Mouse (Mus musculus) cerebellum, postnatal 4 days (tissue): ENCODE data around the gene Csnk2b.

Experiments used
- DNase-seq, 2 experiments: peaks; one replicate each; pipeline ENCODE4 v3.0.0; 2022; ENCODE audit warnings: low spot score in 2 of 2, mixed read lengths in 1 of 2

Csnk2b gene

DNA sequence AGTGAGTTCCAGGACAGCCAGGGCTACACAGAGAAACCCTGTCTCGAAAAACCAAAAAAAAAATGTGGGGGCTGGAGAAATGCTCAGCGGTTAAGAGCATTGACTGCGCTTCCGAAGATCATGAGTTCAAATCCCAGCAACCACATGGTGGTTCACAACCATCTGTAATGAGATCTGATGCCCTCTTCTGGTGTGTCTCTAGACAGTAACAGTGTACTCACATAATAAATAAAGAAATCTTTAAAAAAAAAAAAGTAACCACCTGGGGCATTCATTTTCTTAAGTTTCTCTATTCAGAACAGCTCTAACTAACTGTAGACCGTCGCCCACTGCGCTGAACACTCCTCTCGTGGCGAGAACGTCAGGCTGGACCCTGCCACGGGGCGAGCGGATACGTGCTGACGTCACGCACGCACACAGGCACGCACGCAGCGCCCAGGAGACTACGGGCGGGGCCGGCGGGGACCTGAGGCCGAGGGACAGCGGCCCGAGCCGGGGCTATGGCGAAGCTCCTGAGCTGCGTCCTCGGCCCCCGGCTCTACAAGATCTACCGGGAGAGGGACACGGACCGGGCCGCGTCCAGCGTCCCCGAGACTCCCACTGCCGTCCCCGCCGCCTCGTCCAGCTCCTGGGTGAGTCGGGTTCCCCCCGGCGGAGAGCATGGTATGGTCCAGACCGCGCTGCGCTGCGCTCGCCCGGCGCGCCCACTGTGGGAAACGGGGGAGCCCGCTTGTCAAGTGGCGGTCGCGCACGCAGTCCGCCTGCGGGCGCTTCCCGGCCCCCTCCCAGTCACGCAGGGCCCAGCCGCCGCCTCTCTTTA lies 32.8 kb downstream of the Csnk2b start, which contains the start of gene Abhd16a:
Abhd16a (plus strand) TSS at position 439 of the 820 bp plus-strand sequence.
- peak; percentile 77 to 93 for DNase-seq

DNA sequence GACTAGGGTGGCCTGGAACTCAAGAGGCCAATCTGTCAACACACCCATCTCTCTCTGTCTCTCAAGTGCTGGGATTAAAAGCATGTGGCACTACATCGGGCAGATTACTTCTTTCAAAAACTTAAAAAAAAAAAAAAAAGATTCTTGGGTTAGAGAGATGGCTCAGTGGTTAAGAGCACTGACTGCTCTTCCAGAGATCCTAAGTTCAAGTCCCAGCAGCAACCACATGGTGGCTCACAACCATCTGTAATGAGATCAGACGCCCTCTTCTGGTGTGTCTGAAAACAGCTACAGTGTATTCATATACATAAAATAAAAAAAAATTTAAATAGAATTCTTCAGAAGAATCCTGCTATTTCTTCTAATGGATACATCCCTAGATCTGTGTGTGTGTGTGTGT lies 33.7 kb downstream of the Csnk2b start:
- no peak for DNase-seq

GRCm38 (mm10) chr17:35085208-35085865 lies 36.5 kb downstream of the Csnk2b start, which contains the start of gene Ly6g6f:
Gene Ly6g6f, minus strand, starts transcription at chr17:35085610.
- DNase-seq = no peak

DNA sequence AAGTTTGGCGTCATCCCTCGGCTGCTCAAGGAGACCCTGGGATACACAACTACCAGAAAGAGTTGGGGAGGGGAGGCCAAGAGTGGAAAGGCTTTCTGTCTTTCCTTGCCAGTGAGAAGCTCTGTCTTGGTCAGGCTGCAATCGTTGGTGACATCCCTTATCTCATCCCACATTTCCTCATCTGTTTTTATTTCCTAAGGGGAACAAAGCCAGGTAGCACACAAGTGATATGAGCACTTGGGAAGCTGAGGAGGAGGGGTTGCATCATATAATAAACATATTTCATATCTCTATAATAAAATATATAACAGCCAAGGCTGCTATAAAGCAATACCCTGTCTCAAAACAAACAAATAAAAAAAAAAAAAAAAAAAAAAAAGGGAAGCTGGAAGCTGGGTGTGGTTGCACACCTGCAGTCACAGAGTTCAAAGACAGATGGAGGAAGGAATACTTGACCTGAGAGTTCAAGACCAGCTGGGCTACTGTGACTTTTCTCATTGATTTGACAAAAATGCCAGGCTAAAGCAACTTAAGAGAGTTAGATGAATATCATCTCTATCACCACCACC lies 37.8 kb downstream of the Csnk2b start:
- DNase-seq = no peak

- DNase-seq = no peak
Observed at GRCm38 (mm10) chr17:35082841-35083576, 38.8 kb downstream of the Csnk2b start.

GRCm38 (mm10) chr17:35080710-35081109 lies 41.1 kb downstream of the Csnk2b start:
- DNase-seq = no peak

DNA sequence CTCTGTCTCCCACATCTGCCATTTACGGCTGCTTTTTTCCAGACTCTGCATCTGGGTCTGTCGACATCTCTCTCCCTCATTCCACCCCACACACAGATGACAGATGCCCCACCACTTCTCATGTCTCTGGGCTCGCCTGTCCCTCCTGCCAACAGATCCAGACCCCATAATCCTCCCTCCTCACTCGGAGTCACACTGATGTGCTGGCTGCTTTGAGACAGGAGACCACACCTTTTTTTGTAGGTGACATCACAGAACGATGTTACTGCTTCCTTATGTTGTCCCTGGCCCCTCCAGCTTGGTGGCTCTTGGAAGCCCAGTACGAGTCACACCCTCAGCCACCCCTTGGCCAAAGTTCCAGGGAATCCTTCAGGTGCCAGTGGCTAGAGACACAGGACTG lies 41.6 kb downstream of the Csnk2b start:
- no peak for DNase-seq

DNA sequence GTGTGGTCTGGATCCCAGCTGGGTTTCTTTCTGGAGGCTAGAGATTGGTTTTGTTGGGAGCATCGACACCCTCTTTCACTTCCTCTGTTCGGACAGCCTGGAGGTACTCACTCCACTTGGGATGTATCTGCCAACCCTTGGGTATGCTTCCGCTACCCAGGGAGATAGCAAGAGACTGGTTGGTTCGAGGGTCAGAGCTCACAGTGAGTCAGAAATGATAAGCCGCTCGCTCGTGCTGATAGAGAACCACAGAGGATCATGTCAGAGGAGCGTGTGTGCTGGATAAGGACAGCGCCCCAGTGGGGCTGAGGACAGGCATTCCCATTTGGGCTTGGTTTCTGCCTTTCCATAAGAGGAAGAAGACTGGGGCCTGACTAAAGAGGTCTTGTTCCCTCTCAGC lies 42.1 kb downstream of the Csnk2b start:
- no peak for DNase-seq

DNA sequence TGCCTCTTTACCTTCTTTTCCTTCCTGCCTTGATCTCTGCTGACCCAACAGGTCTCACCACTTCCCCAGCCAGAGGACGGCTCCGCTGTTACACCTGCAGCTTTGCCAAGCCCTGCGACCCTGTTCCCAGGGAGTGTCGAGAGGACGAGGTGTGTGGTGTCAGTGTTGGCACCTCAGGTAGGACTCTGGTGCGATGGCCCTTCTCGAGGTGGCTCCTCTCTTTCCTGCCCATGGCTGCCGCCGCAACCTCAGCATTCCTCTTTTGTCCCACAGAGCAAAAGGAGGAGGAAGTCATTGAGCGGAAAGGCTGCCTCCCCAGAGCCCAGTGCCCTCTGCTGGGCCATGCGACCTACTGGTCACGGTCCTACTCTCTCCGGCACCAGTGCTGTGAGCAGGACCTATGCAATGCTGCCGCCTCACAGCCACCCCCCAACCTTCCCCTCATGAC lies 44.0 kb downstream of the Csnk2b start, which contains the start of gene Ly6g6d:
Ly6g6d (minus strand) TSS at position 280 of the 448 bp plus-strand sequence.
- DNase-seq = no peak

DNA sequence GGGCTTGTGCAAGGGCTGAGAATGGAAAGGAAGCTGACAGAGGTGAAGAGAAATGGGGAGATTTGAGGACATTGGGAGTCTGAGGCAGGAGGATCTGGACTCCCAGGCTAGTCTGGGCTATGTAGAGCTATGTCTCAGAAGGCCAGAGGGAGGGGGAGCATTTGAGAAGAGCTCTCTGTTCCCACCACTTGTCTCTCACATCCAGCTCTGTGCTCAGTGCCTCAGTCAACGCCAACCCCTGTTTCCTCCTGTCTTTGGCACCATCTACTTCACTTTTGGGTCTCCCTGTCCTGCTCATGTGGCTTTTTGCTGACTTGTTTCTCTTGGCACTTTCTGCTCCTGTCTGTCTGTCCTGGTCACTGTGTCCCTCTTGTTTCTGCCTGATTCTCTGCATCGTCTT lies 44.6 kb downstream of the Csnk2b start:
- DNase-seq = no peak

- no peak for DNase-seq
Observed at GRCm38 (mm10) chr17:35076507-35077176, 45.2 kb downstream of the Csnk2b start, which contains the start of gene Ly6g6e. Gene Ly6g6e, plus strand, starts transcription at chr17:35076902.

- DNase-seq = no peak
Observed at GRCm38 (mm10) chr17:35074097-35074496, 47.8 kb downstream of the Csnk2b start.

DNA sequence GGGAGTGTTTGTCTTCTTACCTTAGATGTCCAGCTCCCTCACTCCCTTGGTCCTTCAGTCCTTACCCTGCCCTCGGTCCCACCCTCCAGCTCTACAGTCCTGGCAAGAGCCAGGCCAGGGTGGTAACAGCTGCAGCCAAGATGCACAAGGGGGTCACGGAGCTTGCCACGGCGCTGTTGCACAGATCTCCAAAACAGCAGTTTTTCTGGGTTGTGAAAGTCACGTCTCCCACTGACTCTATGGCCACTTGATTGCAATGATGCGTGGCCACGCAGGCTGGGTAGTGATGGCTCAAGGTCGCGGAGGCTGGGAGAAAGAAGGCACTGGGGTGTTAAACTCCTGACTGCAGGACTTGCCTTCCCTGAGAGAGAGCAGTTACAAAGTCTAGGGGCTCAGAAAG lies 50.4 kb downstream of the Csnk2b start:
- no peak for DNase-seq

DNA sequence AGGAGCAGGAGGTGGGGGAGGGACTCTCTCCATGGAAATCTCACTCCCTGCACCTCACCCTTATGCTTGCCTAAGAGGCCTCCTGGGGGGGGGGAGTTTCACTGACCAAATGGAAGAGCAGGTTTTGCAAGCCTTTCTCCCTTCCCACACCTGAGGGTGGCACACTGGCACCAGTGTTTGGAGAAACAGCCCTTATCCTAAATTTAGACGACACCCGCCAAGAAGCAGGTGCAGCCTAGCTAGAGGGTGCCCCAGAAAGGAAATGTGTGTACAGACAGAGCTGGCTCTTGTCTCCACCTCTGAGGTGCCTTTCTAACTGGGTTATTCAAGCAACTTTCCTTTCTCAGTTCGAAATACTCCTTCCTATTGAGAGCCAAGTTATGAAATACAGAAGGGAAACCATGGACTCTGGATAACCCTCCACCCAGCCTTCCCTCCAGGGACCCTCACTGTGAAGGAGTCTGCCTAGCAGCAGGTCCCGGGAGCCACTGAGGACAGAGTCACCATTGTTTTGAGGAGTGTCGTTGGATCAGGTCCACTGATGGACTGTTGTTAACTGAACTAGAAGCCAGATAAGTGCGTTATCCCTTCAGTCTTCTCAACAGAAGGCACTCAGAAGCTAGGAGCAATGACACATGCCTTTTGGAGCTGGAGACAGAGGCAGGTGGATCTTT lies 51.2 kb downstream of the Csnk2b start:
- no peak for DNase-seq

GRCm38 (mm10) chr17:35068213-35068914 lies 53.5 kb downstream of the Csnk2b start:
- DNase-seq = no peak
